Mouse (Mus musculus) thymus, adult 2 months (tissue): ENCODE measurements around the gene Sobp.

Experiments
- CTCF ChIP-seq: fragments of 200-500 bp; IDR thresholded peaks from 2 replicates; pipeline ENCODE4 v1.5.1; 2012; ENCODE audit warnings: mild to moderate bottlenecking, control low read depth, low read length, moderate library complexity, borderline replicate concordance; ENCODE audit not compliant: control insufficient read depth, poor library complexity, insufficient read depth; ENCODE audit errors: extremely low read depth
- POLR2A ChIP-seq: fragments of 200-500 bp; IDR thresholded peaks from 2 replicates; pipeline ENCODE4 v1.6.1; 2012; ENCODE audit warnings: mild to moderate bottlenecking, low read length, control low read depth, moderate library complexity; ENCODE audit not compliant: control insufficient read depth, poor library complexity, insufficient read depth; ENCODE audit errors: extremely low read depth

- no peak for TF ChIP-seq CTCF
- no peak for TF ChIP-seq POLR2A
Observed at GRCm38 (mm10) chr10:43008116-43008515, 166.2 kb downstream of the Sobp start.
